Mouse (Mus musculus) lung, embryonic 14.5 days (tissue): ENCODE results near the gene Polrmt. TPM values are rescaled to one million over a fixed set of nuclear protein-coding genes. Genes with fewer than 3 reads are reported as not detected.
A peak's percentile ranks its signal among the peaks of the same experiment; 100 is the strongest.

Source experiments
- ATAC-seq: fragments of 200-750 bp; cut with Nextera tagmentation; 2 replicates; pipeline ENCODE4 v1.8.0; 2017; ENCODE audit warnings: mild to moderate bottlenecking, moderate TSS enrichment, moderate library complexity; ENCODE audit not compliant: insufficient read depth
- DNase-seq: peaks from one replicate; pipeline ENCODE4 v3.0.0-alpha.2; 2015
- H3K27ac ChIP-seq: fragments of 300-500 bp; sonication (generic); 2 replicates; pipeline ENCODE4 v1.5.1; 2014; ENCODE audit warnings: low read depth, mild to moderate bottlenecking, moderate library complexity
- H3K27me3 ChIP-seq: fragments of 300-500 bp; sonication (generic); 2 replicates; pipeline ENCODE4 v1.6.1; 2014; ENCODE audit warnings: low read length, control low read depth; ENCODE audit not compliant: insufficient read depth
- H3K36me3 ChIP-seq: fragments of 300-500 bp; sonication (generic); 2 replicates; pipeline ENCODE4 v1.6.1; 2014; ENCODE audit warnings: control low read depth; ENCODE audit not compliant: insufficient read depth
- H3K4me1 ChIP-seq: fragments of 300-500 bp; sonication (generic); 2 replicates; pipeline ENCODE4 v1.6.1; 2014; ENCODE audit warnings: antibody characterized with exemption, control low read depth; ENCODE audit not compliant: insufficient read depth
- H3K4me2 ChIP-seq: fragments of 300-500 bp; sonication (generic); 2 replicates; pipeline ENCODE4 v1.6.1; 2014; ENCODE audit warnings: mild to moderate bottlenecking
- H3K4me3 ChIP-seq: fragments of 300-500 bp; sonication (generic); 2 replicates; pipeline ENCODE4 v1.5.1; 2014; ENCODE audit warnings: low read depth, low read length
- H3K9ac ChIP-seq: fragments of 300-500 bp; sonication (generic); 2 replicates; pipeline ENCODE4 v1.6.1; 2014
- H3K9me3 ChIP-seq: fragments of 300-500 bp; sonication (generic); 2 replicates; pipeline ENCODE4 v1.6.1; 2016; ENCODE audit warnings: low read depth, low read length, control low read depth
- CTCF ChIP-seq: IDR thresholded peaks from 2 replicates; pipeline ENCODE4 v1.5.1; 2016; ENCODE audit warnings: antibody characterized with exemption, low read depth
- WGBS: fragments of 180-500 bp; shearing (Covaris S2); extraction: QIAGEN DNeasy Blood & Tissue Kit; methylation state at CpG from one replicate; pipeline ENCODE4 v1.1.7; 2014; 5-methylcytosine and 5-hydroxymethylcytosine counted together
- polyA plus RNA-seq: library from polyadenylated mRNA; unstranded; fragments of >200 nt; fragmentation: Nextera tagmentation; extraction: Ambion mirVana; gene quantifications from 2 replicates; pipeline ENCODE4 v1.2.1, GENCODE M21; 2014

The Polrmt gene
- polyA plus RNA-seq, 1 experiment from 2014 or later, result 44.2 TPM

DNA sequence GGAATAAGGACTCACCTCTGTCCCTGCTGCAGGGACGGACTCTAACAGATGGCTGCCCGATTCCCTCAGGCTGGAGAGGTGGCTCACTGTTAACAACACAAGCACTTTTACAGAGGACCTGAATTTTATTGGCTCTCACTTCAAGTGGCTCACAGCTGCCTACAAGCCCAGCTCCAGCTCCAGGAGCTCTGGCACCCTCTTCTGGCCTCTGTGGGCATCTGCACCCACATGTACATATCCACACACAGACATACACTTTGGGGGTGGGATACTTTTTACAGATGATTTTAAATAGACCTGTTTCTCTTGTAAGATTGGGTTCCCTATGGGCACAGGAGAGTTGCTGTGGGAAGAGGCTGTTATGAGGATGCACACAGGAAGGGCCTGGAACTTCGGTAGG is 25.9 kb upstream of the Polrmt start:
- Histone ChIP-seq H3K4me1 (0 out of 2 replicates have a peak, but pooled peaks cover 3% of the 10 kb centered on the region), H3K27me3 (no peaks in the 10 kb centered on the region), H3K4me2 (no peak overlapping the region), H3K4me3 (no peak overlapping the region), H3K9ac (no peak overlapping the region), H3K36me3 (no peaks in the 10 kb centered on the region), H3K9me3 (no peaks in the 10 kb centered on the region; the same call in 1 of the 2 replicates), H3K27ac (no peak overlapping the region)
- TF ChIP-seq CTCF, result peak; percentile 35
- ATAC-seq (no peak), DNase-seq (no peak)
- 94% methylated on average over 3 of the region's 3 CpGs for WGBS

DNA sequence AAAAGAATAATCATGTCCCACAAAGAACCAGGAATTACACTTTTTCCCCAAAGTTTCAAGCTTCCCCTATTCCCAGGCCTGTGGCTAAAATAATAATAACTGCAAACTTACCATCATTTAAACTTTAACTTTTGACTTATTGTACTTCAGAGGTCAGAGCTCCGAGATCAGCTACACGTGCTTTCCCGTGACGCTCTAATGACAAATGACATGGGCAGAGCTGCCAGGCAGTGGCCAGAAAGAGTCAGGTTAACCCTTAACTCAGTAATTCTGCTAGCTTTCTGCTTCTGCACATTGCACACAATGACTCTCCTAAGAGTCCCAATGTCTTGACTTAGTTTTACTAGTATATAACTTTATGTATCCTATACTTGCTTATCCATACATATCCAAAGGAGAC is 22.9 kb upstream of the Polrmt start:
- Histone ChIP-seq H3K4me1 (peaks cover 8% of the 10 kb centered on the region), H3K9me3 (no peaks in the 10 kb centered on the region), H3K4me3 (no peak overlapping the region), H3K36me3 (no peaks in the 10 kb centered on the region), H3K9ac (no peak overlapping the region), H3K27me3 (no peaks in the 10 kb centered on the region), H3K4me2 (no peak overlapping the region), H3K27ac (no peak overlapping the region)
- 13% methylated on average over 4 of the region's 4 CpGs for WGBS
- no peak for ATAC-seq
- TF ChIP-seq CTCF, result no peak
- no peak for DNase-seq

DNA sequence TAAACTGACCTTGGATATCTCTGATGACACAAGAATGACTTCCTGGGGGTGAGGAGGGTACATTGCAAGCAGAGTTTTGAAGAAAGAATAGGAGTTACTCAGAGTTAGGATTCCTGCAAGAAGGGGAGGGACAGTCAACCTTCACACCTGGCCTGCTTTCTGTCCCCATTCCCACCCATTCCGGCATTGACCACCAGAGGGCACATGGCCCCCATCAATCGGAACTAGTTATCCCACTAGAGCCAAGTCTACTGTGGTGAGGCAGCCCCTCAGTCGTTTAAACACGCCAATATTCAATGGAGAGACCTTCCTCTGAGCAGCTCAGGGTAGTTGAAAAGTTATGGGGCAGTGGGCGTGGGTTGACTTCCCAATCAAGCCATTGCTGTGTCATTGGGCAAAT is 22.0 kb upstream of the Polrmt start:
- Histone ChIP-seq H3K4me1 (peaks cover 8% of the 10 kb centered on the region), H3K4me3 (no peak overlapping the region), H3K9ac (no peak overlapping the region), H3K9me3 (no peaks in the 10 kb centered on the region), H3K36me3 (no peaks in the 10 kb centered on the region), H3K27me3 (no peaks in the 10 kb centered on the region), H3K27ac (no peak overlapping the region), H3K4me2 (no peak overlapping the region)
- ATAC-seq (no peak; the same call in 1 of the 2 replicates), DNase-seq (peak; percentile 90)
- TF ChIP-seq CTCF, result peak; percentile 98
- WGBS, result 0% methylated on average over 5 of the region's 5 CpGs

DNA sequence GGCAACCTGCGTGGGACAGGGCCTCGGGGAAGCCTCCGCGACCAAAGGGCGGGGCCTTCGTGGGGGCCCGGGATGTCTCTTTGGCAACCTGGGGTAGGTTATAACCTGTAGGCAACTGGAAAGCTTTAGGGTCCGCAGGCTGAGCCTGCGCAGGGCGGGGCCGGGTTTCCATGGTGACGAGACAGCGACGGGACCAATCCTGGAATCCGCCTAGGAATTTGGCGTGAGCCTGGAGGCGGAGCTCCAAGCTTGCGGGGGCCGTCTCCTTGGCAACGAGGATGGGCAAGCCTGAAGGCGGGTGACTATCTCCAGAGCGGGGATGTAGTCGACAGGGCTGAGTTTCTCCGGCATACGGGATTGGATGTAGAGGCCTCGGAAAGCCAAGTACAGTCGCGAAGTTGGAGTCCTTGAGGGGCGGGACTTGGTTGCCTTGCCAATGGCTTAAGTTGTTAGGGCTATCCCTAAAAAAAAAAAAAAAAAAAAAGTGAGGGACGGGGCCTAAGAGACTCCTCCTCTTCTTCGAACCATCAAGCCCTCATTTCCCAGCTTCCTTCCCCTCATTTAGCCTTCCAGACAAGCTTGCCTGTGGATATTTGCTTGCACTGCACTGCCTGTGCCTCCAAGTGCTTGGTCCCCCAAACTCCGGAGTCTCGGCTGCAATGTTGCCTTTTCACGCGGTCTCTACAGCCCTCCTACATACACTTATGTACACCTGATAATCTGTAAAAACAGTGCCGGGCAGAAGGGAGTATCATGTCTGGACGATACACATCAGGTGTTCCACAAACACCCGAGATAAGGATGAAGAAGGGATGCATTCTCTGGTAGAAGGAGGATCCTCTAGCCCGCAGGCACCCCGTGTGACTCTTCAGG is 21.2 kb upstream of the Polrmt start:
- Histone ChIP-seq H3K4me1 (peaks cover 8% of the 10 kb centered on the region), H3K9me3 (no peaks in the 10 kb centered on the region), H3K27ac (peak overlapping the region; percentile 88), H3K27me3 (no peaks in the 10 kb centered on the region), H3K36me3 (peaks cover 4% of the 10 kb centered on the region; the same call in 1 of the 2 replicates), H3K9ac (peak overlapping the region; percentile 40), H3K4me3 (peak overlapping the region; percentile 87), H3K4me2 (peak overlapping the region; percentile 97)
- WGBS, result 10% methylated on average over 39 of the region's 40 CpGs
- TF ChIP-seq CTCF, result no peak
- peak; percentile 84 for ATAC-seq
- peak; percentile 98 for DNase-seq

DNA sequence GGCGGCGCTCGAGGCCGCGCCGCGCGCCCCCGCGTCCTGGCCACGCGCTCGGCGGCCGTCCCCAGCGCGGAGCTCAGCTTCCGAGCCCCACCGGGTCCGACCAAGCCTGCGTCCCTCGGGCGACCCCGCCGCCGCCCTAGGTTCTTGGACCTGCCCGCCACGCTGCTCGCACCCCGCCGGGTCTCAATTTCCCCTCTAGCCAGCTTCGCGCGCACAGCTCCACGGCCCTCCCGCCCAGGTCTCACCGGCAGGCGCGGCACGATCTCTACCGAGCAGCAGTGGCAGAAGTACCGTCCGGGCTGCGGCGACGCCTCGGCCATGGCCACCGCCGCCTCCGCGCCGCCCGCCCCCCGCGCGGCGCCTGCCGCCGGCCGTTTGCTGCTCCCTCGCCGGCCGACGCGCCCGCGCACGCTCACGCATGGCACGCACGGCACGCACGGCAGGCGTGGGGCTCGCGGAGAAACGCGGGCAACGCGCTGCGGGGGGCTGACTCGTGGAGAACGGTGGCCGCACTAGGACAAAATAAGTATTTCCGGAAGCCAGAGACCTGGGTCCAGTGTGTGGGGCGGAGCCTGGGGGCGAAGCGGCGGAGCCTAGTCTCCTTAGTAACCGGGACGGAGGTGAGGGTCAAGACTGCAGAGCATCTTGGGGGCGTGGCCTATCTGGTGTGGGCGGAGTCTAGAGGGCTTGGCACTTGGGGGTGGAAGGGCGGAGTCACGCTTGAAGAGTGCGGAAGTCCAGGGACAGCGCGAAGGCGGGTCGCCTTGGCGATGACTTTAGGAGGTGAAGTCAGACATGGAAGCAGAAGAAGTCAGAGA is 20.3 kb upstream of the Polrmt start, which contains the start of gene Rnf126:
Rnf126 (minus strand) TSS at position 445 of the 818 bp plus-strand sequence.
- no peak for TF ChIP-seq CTCF

DNA sequence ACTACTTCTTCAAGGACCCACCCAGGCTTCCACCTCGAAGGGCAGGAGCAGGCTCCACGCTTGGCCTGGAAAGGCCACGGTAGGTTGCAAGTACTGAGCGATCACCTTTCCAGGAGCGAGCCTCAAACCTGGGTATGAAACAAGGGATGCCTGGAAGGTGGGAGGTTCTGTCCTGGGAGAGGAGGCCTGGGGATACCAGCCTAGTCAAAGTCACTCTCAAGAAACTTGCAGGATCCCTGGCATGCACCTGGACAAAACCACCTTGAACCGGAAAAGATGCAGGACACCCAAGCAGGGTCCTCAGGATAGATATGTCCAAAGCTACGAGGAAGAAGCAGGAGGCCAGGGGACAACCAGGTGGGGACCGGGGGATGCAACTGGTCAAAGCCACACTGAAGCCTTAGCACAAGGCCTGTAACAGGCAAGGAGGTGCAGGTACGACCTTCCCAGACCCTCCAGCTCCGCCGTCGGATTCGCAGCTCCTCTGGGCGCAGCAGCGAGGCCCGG is 19.7 kb upstream of the Polrmt start:
- no peaks in the 10 kb centered on the region for H3K9me3 ChIP-seq
- TF ChIP-seq CTCF, result no peak
- peak overlapping the region; percentile 97 for H3K4me2 ChIP-seq
- peak overlapping the region; percentile 88 for H3K27ac ChIP-seq
- peak overlapping the region; percentile 90 for H3K9ac ChIP-seq
- WGBS, result 4% methylated on average over 16 of the region's 16 CpGs
- no peak for DNase-seq
- H3K4me3 ChIP-seq, result peak overlapping the region; percentile 87
- no peak; the same call in 1 of the 2 replicates for ATAC-seq
- peaks cover 8% of the 10 kb centered on the region for H3K4me1 ChIP-seq
- peaks cover 19% of the 10 kb centered on the region for H3K36me3 ChIP-seq
- H3K27me3 ChIP-seq, result no peaks in the 10 kb centered on the region

More for the DNA sequence above, 20.3 kb upstream of the Polrmt start, which contains the start of gene Rnf126:
- WGBS, result under 1% methylated on average over 97 of the region's 101 CpGs
- peak within 1 kb of the TSS; percentile 87 for H3K4me3 ChIP-seq
- no peaks in the 10 kb centered on the region for H3K27me3 ChIP-seq
- peak within 1 kb of the TSS; percentile 88 for H3K27ac ChIP-seq
- no peaks in the 10 kb centered on the region for H3K9me3 ChIP-seq
- H3K36me3 ChIP-seq, result peaks cover 13% of the 10 kb centered on the region
- peak within 1 kb of the TSS; percentile 90 for H3K9ac ChIP-seq
- DNase-seq (peak; percentile 100), ATAC-seq (peak; percentile 91)
- H3K4me2 ChIP-seq, result peak within 1 kb of the TSS; percentile 97
- H3K4me1 ChIP-seq, result peaks cover 8% of the 10 kb centered on the region
